Mouse (Mus musculus): ENCODE data around the gene Trim38. TPM values are rescaled to one million over a fixed set of nuclear protein-coding genes. Genes with fewer than 3 reads are reported as not detected.

Gene Trim38
- polyA plus RNA-seq, 3 experiments from 2014 or later = not detected

DNA sequence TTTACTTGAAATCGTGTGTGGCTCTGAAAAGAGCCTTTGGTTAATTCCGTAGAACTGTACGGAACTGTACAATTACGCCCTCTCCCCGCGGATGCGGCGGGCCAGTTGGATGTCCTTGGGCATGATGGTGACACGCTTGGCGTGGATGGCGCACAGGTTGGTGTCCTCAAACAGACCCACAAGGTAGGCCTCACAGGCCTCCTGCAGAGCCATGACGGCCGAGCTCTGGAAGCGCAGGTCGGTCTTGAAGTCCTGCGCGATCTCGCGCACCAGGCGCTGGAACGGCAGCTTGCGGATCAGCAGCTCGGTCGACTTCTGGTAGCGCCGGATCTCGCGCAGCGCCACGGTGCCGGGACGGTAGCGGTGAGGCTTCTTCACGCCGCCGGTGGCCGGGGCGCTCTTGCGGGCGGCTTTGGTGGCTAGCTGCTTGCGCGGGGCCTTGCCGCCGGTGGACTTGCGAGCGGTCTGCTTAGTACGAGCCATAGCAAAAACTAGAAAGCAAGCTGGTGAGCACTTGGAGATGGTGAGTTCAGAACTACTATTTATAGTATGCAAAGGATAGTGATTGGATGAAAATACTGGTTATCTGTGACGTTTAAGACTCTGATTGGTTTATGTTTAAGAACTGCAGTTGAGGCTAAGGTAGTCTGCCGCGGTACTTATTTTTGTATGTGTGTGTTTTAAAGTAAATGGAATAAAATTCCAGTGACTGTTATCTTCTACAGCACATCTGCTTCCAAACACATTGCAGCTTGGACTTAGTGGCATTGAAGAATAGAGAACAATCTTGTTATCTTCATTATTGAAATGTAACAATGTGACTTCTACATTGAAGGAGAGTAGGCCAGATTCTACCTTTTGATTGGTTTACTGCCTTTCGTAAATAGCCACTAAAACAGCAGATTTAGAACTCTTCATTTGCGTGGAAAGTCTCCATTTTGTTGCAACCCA, 7.6 kb upstream of the Trim38 start, which contains the start of gene Hist1h3a:
Gene Hist1h3a, minus strand, starts transcription at position 516 of the 951 bp plus-strand sequence.
- ATAC-seq = peak; percentile 69

DNA sequence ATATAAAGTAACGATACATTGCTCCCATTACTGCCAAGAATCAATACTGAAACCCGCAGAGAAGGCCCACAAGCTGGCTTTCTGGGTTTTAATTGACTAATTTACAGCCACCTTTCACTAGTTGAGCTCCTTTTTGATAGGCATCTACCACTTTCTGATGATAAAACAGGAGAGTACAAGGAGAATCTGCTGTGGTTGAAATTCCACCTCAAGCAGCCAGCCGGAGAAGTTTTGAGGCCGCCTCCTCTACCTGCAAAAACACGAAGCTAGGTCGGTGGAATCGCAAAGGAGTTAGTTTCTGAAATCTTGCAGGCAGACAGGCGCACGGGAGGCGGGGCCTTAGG, 6.5 kb upstream of the Trim38 start:
- ATAC-seq = no peak

DNA sequence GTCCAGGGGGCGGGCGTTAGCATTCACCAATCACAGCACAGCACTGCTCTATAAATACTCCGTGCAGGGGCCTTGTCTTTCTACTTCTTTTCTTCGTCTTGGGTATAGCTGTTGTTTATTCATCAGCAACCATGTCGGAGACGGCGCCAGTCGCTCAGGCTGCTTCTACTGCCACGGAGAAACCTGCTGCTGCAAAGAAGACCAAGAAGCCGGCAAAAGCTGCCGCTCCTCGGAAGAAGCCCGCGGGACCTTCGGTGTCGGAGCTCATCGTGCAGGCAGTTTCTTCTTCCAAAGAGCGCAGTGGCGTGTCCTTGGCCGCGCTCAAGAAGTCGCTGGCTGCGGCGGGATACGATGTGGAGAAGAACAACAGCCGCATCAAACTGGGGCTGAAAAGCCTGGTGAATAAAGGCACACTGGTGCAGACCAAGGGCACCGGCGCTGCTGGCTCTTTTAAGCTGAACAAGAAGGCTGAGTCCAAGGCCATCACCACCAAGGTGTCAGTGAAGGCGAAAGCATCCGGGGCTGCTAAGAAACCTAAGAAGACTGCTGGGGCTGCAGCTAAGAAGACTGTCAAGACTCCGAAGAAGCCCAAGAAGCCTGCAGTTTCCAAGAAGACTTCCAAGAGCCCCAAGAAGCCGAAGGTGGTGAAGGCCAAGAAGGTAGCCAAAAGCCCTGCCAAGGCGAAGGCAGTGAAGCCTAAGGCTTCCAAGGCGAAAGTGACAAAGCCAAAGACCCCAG, 6.0 kb upstream of the Trim38 start, which contains the start of gene Hist1h1a:
Gene Hist1h1a, plus strand, starts transcription at position 81 of the 738 bp plus-strand sequence.
- ATAC-seq = peak; percentile 45

DNA sequence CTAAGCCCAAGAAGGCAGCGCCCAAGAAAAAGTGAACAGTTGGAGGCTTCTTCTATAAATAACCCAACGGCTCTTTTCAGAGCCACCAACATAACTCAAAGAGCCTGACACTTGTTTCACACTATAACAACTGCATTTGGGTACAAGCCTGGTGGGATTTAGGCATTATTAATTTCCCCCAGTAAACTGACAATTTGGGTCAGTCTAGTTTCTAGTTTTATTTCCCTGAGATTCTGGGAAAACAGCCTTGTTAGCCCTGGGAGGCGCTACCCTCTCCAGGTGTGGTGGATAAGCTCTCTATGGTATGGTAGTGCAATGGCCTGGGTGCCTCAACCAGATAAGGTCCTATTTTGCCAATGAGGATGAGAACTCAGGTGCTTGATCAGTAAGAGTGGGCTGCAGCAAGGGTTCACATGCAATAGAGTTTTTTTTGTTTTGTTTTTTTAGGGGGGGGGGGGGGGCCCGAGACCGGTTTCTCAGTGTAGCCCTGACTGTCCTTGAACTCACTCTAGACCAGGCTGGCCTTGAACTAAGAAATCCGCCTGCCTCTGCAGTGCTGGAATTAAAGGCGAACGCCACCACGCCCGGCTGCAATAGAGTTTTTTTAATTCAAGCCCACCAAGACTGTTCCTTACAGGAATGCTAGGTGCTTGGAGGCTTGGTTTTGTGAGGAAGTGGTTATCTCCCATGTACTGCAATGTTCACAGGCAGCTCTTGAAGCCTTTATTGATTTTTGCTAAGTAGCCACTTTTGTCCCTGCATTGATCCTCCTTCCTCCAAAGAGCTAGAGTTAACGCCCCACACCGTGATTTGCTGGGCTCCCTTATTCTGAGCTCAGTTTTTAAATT, 5.2 kb upstream of the Trim38 start:
- ATAC-seq = no peak

DNA sequence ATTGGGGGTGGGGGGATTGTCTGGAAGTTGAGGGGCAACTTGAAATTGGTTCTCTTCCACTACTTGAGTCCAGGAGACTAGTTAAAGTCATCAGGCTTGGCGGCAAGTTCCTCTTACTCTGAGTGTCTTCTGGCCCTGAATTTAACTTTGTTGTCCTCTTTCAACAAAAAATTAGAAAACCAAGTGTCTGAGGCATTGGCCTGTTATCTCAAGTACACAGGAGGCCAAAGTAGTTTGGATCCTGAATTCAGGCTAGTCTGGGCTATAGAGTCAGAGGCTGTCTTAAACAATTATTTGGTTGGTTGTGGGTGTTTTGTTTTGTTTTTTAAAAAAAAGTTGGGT, 4.6 kb upstream of the Trim38 start:
- ATAC-seq = no peak

DNA sequence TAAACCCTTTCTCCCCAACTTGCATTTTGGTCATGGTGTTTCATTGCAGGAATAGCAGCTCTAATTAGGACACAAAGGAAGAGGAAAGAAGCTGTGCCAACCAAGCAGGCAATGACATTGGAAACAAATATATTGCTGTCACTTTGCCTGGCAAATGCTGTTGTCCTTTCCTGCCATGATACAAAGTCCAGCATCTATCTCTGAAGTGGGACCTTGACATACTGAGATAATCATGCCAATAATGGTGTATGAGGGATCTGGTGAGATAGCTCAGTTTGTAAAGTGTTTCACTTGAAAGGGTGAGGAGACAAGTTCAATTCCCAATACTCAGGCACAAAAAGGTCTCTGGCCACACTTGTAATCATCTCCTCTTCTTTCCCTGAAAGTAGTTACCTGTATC, 2.9 kb upstream of the Trim38 start:
- no peak for ATAC-seq

DNA sequence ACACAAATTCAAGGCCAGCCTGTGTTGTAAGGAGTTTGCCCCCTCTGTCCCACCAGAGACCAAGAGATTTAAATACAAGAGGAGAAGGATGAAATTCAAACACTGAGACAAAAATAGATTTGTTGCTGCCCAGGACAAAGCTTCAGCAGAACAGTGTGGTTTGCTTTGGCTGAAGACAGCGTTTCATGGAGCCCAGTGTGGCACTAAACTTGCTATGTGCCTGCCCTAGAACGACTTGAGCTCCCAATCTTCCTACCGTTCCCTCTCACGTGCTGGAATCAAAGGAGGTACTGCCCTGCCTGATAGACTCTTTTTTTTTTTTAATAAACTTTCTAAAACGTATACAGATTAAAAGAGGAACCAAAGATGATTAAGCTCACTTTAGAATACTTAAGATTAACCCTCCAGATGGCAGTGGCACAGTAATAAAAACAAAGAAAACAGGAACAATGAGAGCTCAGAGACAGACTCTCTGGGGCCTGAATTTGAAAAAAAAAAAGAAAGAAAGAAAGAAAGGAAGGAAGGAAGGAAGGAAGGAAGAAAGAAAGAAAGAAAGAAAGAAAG, 797 bp upstream of the Trim38 start:
- no peak for ATAC-seq

DNA sequence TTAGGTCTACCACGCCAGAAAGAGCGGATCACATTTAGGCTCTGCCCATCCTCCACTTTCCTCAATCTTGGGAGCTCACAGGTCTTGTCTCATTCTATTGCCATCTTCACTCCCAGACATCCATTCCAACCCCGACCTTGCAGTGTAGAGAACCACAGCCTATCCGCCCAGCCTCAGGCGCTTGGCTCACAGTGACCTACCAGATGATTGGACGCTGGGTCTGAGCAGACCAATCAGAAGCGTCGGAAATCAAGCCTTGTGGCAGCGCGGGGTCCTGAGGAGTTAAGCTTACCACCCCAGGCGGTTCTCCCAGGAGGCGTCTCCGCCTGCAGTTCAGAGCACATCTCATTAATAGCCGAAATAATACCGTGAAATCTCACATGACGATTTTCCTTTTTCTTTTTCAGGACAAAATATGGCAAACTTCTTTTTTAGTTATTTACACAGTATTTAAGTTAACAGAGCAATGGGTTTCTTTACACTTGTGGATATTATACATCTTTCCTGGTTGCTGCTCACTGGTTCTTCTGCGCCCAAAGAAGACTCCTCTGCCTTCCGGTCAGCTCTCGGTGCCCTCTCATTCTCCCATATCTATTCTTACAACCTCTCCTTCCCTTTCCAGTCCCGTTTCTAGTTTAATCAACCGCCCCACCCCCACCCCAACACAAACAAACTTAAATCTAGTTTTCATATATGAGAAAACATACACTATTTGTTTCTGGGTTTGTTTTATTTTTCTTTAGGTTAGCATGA, 3.0 kb downstream of the Trim38 start:
- ATAC-seq = no peak

DNA sequence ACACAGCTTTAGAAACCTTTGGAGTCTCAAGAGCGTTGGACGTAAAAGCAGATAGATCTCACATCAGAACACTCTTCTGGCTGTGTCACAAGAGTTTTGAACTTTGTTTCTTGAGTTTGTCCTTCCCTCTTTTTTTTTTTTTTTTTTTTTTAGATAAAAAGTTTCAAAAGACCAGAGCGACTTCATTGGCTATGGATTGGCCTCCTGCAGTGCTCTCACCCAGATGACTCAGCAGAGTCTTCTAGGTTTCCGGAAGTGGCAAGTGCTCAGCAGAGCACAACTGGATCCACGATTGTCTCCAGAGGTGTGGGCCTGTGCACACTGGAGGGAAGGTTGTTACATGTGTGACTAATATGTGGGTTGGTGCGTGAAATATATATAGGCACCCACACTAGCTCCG, 8.6 kb downstream of the Trim38 start:
- no peak for ATAC-seq

DNA sequence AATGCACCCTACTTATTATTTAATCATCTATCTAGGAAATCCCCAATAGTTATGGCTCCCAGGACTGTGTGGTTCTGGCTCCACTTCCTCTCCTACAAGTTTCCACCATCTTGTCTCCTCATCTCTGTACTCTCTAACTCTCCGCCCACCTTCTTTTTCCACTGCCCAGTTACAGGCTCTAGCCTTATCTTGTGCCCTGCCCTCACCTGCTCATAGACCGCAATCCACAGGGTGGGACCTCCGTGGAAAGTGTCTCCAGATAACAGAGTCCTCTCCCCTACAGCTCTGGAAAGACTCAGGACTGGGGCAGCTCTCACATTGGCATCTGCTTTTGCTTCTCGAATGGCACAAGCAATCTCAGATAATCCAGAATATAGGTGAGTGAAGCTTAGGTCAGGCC, 9.3 kb downstream of the Trim38 start:
- ATAC-seq = no peak

DNA sequence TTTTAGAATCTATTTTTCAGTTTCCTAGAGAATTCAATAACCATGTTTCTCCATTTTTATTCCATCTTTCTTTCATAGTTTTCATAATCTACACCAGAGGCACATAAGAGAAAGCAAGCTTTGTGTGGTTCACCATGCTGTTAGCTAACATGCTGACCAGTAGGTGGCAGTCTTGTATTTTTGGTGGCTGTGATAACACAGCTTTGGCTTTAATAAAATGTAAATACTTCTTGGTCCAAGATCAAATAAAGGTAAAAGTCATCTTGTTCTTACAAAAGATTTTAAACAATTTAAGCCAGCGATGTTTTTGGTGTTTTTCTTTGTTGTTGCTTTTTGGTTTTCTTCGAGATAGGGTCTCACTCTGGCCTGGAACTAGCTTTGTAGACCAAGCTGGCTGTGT, 22.8 kb downstream of the Trim38 start:
- no peak for ATAC-seq

DNA sequence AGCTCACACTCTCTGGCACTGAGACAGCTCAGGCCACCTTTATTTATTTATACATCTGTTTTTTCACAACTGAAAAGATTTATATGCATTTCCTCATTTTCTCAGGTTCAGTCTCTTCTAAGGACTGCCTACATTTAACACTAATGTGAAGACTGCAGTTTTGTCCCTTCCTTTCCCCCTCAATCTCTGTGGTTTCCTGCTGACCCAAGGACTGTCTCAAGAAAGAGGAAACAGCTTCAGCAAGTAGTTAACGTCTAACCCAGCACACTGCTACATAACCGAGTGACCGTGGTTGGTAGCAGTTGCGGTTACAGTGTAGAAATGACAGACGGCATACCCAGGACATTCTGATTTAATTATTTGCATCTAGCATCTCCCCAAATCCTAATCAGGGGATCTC, 29.7 kb downstream of the Trim38 start:
- no peak for ATAC-seq

DNA sequence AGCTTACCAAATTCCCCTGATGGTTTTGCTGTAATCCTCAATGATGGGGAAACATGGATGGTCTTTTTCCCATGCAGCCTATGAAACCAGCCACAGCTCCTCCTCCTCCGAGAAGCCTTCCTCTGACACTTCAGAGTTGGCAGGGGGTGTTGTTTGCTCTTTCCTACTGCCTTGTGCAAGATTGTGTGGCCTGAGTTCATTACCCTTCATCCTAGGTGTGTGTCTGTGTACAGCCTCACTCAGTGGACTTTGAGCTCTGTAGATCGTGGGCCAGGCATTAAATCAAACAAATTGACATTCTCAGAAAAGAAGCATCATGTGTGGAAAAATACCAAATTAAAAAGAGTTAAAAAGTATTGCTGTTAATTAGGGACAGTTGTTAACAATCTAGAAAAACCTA, 34.8 kb downstream of the Trim38 start:
- no peak for ATAC-seq

DNA sequence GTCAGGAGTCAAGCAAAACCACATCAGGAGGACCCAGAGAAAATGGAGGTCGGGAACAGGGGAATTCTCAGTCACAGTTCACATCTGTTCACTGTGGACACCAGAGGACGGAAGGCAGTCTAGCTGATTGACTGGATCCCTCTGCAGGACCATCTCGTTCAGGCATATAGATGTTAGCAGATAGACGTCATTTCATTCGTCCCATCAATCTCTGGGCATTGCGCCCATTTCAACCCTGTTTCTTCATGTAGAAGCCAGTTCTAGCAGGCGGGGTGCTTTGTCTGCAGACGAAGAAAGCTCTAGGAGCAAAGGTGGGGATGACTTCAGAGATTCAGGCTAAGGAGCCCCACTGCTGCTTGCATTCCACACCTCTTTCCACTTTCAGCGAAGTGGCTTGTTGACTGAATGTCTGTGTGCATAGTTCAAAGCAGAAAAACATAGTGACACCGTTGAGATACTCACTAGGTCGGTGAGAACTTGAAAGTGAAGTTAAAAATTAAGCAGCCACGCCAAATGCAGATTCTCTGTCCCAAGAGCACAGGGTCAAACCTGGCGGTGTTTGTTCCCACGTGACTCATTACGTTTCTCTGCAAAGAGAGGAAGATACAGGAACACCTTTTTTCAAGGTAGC, 36.8 kb downstream of the Trim38 start, which contains the start of gene Slc17a2:
Gene Slc17a2, plus strand, starts transcription at position 572 of the 631 bp plus-strand sequence.
- ATAC-seq = no peak

DNA sequence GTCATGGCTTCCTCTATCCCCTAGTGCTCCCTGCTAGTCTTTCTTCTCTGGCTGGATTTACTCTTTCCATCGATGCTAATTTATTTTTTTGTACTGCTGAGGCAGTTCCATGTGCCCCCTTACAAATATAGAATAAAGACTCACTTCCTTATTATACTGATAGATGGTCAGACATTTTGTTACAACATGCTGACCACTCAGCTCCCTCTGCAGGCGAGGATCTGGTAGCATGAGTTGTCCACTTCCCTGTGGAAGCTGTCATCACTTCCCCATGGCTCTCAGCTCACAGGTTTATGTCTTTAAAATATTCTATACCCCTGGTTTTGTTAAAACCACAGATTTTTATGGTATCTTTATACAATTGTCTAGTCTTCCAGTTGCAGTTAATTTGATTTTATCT, 46.4 kb downstream of the Trim38 start:
- no peak for ATAC-seq

DNA sequence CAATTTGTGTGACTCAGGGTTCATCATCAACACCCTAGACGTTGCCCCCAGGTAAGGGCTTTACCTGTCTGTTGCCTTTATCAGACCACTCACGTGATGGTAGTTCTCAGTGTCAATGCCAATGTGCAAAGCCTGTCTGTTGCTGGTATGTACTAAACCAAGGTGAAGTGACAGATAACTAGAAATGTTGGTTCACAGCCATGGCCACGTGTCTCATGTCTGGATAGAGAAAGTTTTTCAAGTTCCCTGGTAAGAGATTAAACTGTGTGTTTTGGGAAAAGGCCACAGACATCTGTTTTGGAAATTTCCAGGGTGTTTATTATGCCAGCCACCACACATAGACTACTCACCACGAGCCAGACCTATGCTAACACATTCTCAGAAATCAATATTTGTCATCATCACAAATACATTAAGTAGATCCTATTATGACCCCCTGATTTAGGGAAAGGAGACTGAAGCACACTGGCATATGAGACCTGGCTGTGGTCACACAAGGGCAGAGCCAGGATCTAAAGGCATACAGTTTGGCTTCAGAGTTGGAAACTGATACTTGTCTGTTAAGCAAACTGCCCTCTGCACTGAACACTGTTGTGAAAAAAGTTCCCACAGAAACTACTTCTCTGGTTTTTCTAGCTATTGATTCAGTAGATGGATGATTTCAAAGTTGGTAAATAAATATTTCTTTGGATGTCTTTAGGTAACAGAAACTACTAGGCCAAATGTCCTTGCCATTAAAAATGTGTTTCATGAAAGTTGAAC, 50.6 kb downstream of the Trim38 start:
- ATAC-seq = no peak

DNA sequence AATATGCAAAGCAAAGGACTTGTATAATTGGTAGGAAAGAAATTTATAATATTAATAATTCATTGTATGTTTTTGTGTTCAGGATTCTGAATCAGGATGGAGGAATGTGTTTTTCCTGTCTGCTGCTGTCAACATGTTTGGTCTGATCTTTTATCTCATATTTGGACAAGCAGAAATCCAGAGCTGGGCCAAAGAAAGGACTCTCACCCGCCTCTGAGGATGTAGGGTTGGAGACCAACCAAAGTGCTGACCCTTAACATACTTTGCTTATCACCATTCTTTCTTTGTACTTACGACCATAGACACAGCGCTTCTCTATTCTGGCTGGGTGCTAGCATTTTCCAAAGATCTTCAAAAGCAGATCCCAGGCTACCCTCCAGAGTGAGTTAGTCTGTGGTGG, 52.5 kb downstream of the Trim38 start:
- ATAC-seq = no peak

DNA sequence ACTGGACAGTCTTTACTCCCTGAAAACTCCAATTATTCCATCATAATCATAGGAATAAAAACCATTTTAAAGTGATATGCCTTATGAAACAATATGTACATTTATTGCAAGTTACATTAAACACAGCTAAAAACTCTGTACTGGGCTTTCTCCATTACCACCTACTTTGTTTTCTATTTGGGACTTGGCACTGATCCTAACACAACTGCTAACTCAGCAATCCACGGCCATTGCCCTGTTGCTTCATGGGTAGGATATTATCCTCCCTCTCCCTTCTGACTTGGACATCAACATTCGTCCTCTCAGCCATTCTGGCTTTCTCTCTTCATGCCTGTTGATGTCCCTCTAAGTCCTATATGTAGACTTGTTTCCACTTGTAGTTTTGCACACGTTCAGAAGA, 56.9 kb downstream of the Trim38 start:
- ATAC-seq = no peak

DNA sequence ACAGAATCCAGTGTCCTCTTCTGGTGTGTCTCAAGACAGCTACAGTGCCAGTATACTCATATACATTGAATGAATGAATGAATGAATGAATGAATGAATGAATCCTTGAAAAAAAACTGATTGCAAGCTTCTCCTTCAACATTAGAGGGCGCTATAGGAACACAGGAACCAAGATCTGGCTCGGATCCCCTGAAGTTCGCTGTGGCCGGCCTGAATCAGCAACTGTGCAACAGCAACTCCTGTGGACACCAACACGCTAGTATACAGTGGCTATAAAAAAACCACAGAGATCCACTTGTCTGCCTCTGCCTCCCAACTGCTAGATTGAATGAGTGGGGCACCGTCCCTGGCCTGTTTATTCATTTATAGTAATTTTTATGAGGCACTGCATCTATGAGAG, 63.3 kb downstream of the Trim38 start:
- no peak for ATAC-seq

DNA sequence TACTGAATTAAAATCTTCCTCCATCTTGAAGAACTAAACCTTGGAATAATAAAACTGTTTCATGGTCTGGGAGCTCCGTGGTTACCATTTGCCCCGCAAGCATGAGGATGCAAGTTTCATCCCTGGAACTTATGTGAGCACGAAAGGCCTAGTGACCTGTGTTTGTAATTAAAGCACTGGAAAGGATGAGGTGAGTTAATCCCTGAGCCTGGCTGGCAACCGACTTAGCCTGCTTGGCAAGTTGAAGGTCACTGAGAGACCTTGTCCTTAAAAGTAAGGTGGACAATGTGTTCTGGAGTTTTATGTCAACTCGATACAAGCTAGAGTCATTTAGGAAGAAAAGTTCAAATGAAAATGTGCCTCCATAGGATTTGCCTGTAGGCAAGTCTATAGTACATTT, 65.1 kb downstream of the Trim38 start:
- ATAC-seq = no peak

DNA sequence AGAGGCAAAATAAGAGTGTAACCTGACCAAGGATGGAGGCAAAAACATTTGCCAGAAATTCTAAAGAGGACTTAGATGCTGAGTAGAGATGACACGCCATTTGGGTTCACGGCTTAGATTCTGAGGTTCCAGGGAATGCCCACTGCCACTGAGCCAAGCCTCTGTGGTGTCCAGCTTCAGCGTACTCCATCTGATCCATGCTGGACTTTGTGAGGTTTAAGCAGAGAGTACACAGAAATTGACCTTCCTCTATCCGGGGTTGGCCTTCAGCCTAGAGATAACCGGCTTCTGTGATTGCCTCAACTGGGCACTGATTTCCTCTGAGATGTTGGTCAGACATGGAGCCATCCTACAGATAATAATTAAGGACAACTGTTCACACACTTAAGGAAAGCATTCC, 66.9 kb downstream of the Trim38 start:
- ATAC-seq = no peak

All from inflammation-experienced regulatory T-cells, adult 6 months (primary cell).